11 mouse cellular contexts compared by ENCODE assay signal in genomic region chr15:77079890-77080361, GRCm38 (mm10). TPM values are rescaled to one million over a fixed set of nuclear protein-coding genes. Genes with fewer than 3 reads are reported as not detected.
DNase-seq lines count a peak whose midpoint lies in the region; ATAC-seq and TF ChIP-seq lines count a peak whose summit lies in the region.
"Had no signal": no experiment of that assay in that cellular context is flagged by ENCODE, and none has a peak within 500 bp of the region (broad histone marks: within the 10 kb centered on the region; RNA-seq: fewer than 3 reads in every experiment).

No protein-coding gene starts in this region.

- TF ChIP-seq CTCF in layer of hippocampus, adult 2 months (conservative IDR thresholded peaks at IDR 0.05) = no peak

- peak; percentile 37 to 76 for DNase-seq in adrenal gland, adult (ENCODE audit: inconsistent age in 2 of 2, low spot score in 1 of 2)
- no peak for DNase-seq in adrenal gland, postnatal 4 days (ENCODE audit: low spot score in 2 of 2)
- no peak for DNase-seq in layer of hippocampus, adult 2 months (ENCODE audit: low spot score in 2 of 2)
- DNase-seq in layer of hippocampus, adult 11-12 months (ENCODE audit: low spot score) = no peak
- peak; percentile 51 to 62 for DNase-seq in heart, postnatal 36 days
- DNase-seq in right cerebral cortex, postnatal 25 days = no peak

- peak overlapping the region; percentile 30 for H3K4me3 ChIP-seq in layer of hippocampus, adult 2 months
- peak overlapping the region; percentile 30 for H3K4me3 ChIP-seq in brown adipose tissue, adult 24 weeks (ENCODE audit: insufficient read depth, low read depth, low read length)
- H3K4me3 ChIP-seq: liver, embryonic 15.5 days had no signal

- peak overlapping the region; percentile 81 for H3K27ac ChIP-seq in layer of hippocampus, adult 2 months
- H3K27ac ChIP-seq in brown adipose tissue, adult 24 weeks (replicated peaks; ENCODE audit: low read depth, low read length) = peak overlapping the region; percentile 77
- H3K27ac ChIP-seq: liver, embryonic 15.5 days had no signal

- ATAC-seq in megakaryocyte-erythroid progenitor cell, adult 5-6 weeks (replicated peaks; ENCODE audit: low FRiP score, low TSS enrichment, poor library complexity, severe bottlenecking) = no peak

- H3K4me1 ChIP-seq in brown adipose tissue, adult 24 weeks (ENCODE audit: control insufficient read depth, insufficient read depth, insufficient read length, low read length) = peaks cover 10% of the 10 kb centered on the region
- H3K4me1 ChIP-seq: liver, embryonic 15.5 days had no signal

- intact Hi-C loops in heart, postnatal 36 days (cut with DNase I) = loop anchor here (5.0 kb wide), 1 partner anchor 282 kb away; no protein-coding TSS in a partner anchor

RNA-seq across cellular contexts. Expression of gene Mb, which starts 29.5 kb away (rescaled TPM):
- total RNA-seq in adrenal gland, postnatal 4 days (2021) = 10 to 100 TPM in 1 of 2 experiments, 1 to 10 TPM in 1; 7.0 to 16.3 TPM
- under 1 TPM in 1 of 2 experiments, not detected in 1; 0.49 TPM for total RNA-seq in layer of hippocampus, adult 2 months (2021)
- polyA plus RNA-seq in brown adipose tissue, adult 24 weeks (2012; ENCODE audit: insufficient read depth, insufficient read length, missing spikeins) = 78.0 and 123 TPM in 2 replicates
- over 10,000 TPM; 17,938 to 18,211 TPM for total RNA-seq in heart, postnatal 36 days (2021)
- total RNA-seq in megakaryocyte-erythroid progenitor cell, adult 5-6 weeks (2014; fragmentation: Nextera tagmentation) = not detected in 2 replicates
- not detected in 2 replicates for total RNA-seq in megakaryocyte-erythroid progenitor cell, adult 5-6 weeks (2017)
- total RNA-seq: hematopoietic stem cell, adult 5-6 weeks had no signal

RNA-seq across cellular contexts. Expression of gene Apol6, which starts 35.4 kb away (rescaled TPM):
- total RNA-seq in adrenal gland, postnatal 4 days (2021) = 1 to 10 TPM; 3.6 to 5.1 TPM
- not detected for total RNA-seq in layer of hippocampus, adult 2 months (2021)
- 56.5 and 59.6 TPM in 2 replicates for polyA plus RNA-seq in brown adipose tissue, adult 24 weeks (2012; ENCODE audit: insufficient read depth, insufficient read length, missing spikeins)
- 1 to 10 TPM in 1 of 2 experiments, under 1 TPM in 1; 0.41 to 1.5 TPM for total RNA-seq in heart, postnatal 36 days (2021)
- total RNA-seq in megakaryocyte-erythroid progenitor cell, adult 5-6 weeks (2014; fragmentation: Nextera tagmentation) = not detected in 2 replicates
- not detected in 2 replicates for total RNA-seq in megakaryocyte-erythroid progenitor cell, adult 5-6 weeks (2017)
- total RNA-seq: hematopoietic stem cell, adult 5-6 weeks had no signal
- polyA plus RNA-seq: neural tube, embryonic 11.5 days had no signal

Comparison
In these comparisons a context has a peak if more than half of its experiments do, and no peak if none do; other contexts are left out.
1. DNase-seq: peak in adrenal gland, adult (2 of 2) and heart, postnatal 36 days (2 of 2); none in adrenal gland, postnatal 4 days (0 of 2), layer of hippocampus, adult 2 months (0 of 2), layer of hippocampus, adult 11-12 months (single experiment) and right cerebral cortex, postnatal 25 days (single experiment).
2. RNA of gene Mb, which starts 29.5 kb away (total RNA-seq): 17,938 to 18,211 TPM in heart, postnatal 36 days; 7.0 to 16.3 TPM in adrenal gland, postnatal 4 days, 0.49 TPM in layer of hippocampus, adult 2 months and not detected in megakaryocyte-erythroid progenitor cell, adult 5-6 weeks; every median in the first group is over 1,000 times any median in the second.